Mouse (Mus musculus) midbrain, postnatal 0 days (tissue): ENCODE measurements around the gene Mtmr3. TPM values are rescaled to one million over a fixed set of nuclear protein-coding genes. Genes with fewer than 3 reads are reported as not detected.

Experiments
- ATAC-seq: fragments of 200-750 bp; cut with Nextera tagmentation; 2 replicates; pipeline ENCODE4 v1.8.0; 2017; ENCODE audit warnings: moderate number of reproducible peaks, mild to moderate bottlenecking, moderate TSS enrichment, moderate library complexity; ENCODE audit not compliant: low FRiP score
- DNase-seq: peaks from one replicate; pipeline ENCODE4 v3.0.0-alpha.2; 2015; ENCODE audit warnings: low spot score
- H3K27ac ChIP-seq: fragments of 300-500 bp; sonication (generic); 2 replicates; pipeline ENCODE4 v1.5.1; 2014; ENCODE audit warnings: low read depth, mild to moderate bottlenecking, low read length, mixed read lengths
- H3K27me3 ChIP-seq: fragments of 300-500 bp; sonication (generic); 2 replicates; pipeline ENCODE4 v1.6.1; 2014; ENCODE audit warnings: low read length, control low read depth, mixed read lengths; ENCODE audit not compliant: insufficient read depth
- H3K36me3 ChIP-seq: fragments of 300-500 bp; sonication (generic); 2 replicates; pipeline ENCODE4 v1.6.1; 2014; ENCODE audit warnings: low read length, control low read depth, mixed read lengths; ENCODE audit not compliant: insufficient read depth
- H3K4me1 ChIP-seq: fragments of 300-500 bp; sonication (generic); 2 replicates; pipeline ENCODE4 v1.6.1; 2014; ENCODE audit warnings: mild to moderate bottlenecking, control low read depth, antibody characterized with exemption, low read length, mixed read lengths; ENCODE audit not compliant: insufficient read depth
- H3K4me2 ChIP-seq: fragments of 300-500 bp; sonication (generic); 2 replicates; pipeline ENCODE4 v1.6.1; 2014; ENCODE audit warnings: low read depth, mild to moderate bottlenecking, low read length, mixed read lengths; ENCODE audit not compliant: poor library complexity, severe bottlenecking
- H3K4me3 ChIP-seq: fragments of 300-500 bp; sonication (generic); 2 replicates; pipeline ENCODE4 v1.5.1; 2014; ENCODE audit warnings: low read depth, mild to moderate bottlenecking, low read length, moderate library complexity
- H3K9ac ChIP-seq: fragments of 300-500 bp; sonication (generic); replicated peaks from 2 replicates; pipeline ENCODE4 v1.6.1; 2014; ENCODE audit warnings: mild to moderate bottlenecking, low read length, moderate library complexity, mixed read lengths; ENCODE audit not compliant: poor library complexity, severe bottlenecking
- H3K9me3 ChIP-seq: fragments of 300-500 bp; sonication (generic); 2 replicates; pipeline ENCODE4 v1.6.1; 2016; ENCODE audit warnings: low read length, control low read depth
- CTCF ChIP-seq: IDR thresholded peaks from 2 replicates; pipeline ENCODE4 v1.5.1; 2016; ENCODE audit warnings: antibody characterized with exemption, mild to moderate bottlenecking
- WGBS: fragments of 180-500 bp; shearing (Covaris S2); extraction: QIAGEN DNeasy Blood & Tissue Kit; methylation state at CpG from one replicate; pipeline ENCODE4 v1.1.7; 2014; 5-methylcytosine and 5-hydroxymethylcytosine counted together
- polyA plus RNA-seq: library from polyadenylated mRNA; unstranded; fragments of >200 nt; fragmentation: Nextera tagmentation; extraction: Ambion mirVana; gene quantifications from 2 replicates; pipeline ENCODE4 v1.2.1, GENCODE M21; 2015
- total RNA-seq: library from RNA; depleted of rRNA; stranded (reverse); fragments of >200 nt; gene quantifications from 2 replicates; pipeline ENCODE4 v1.2.3, GENCODE M21; 2014

Gene Mtmr3
- total and polyA plus RNA-seq, 2 experiments from 2014 or later = 28.5 to 93.5 TPM

- Histone ChIP-seq H3K4me2 (no peak overlapping the region), H3K4me3 (no peak overlapping the region), H3K36me3 (no peaks in the 10 kb centered on the region), H3K9me3 (no peaks in the 10 kb centered on the region), H3K4me1 (0 out of 2 replicates have a peak, but pooled peaks cover 3% of the 10 kb centered on the region), H3K27ac (no peak overlapping the region), H3K27me3 (no peaks in the 10 kb centered on the region), H3K9ac (no peak overlapping the region)
- ATAC-seq (peak; percentile 34; the same call in 1 of the 2 replicates), DNase-seq (no peak)
- TF ChIP-seq CTCF = no peak
- WGBS = 45% methylated on average over 5 of the region's 5 CpGs
Measured at GRCm38 (mm10) chr11:4622997-4623396, 28.3 kb upstream of the Mtmr3 start.

GRCm38 (mm10) chr11:4622442-4622986 is 27.9 kb upstream of the Mtmr3 start:
- DNase-seq (no peak), ATAC-seq (no peak)
- WGBS = 74% methylated on average over 7 of the region's 7 CpGs
- Histone ChIP-seq H3K9ac (no peak overlapping the region), H3K27ac (no peak overlapping the region), H3K27me3 (no peaks in the 10 kb centered on the region), H3K4me2 (no peak overlapping the region), H3K9me3 (no peaks in the 10 kb centered on the region), H3K36me3 (no peaks in the 10 kb centered on the region), H3K4me1 (0 out of 2 replicates have a peak, but pooled peaks cover 3% of the 10 kb centered on the region), H3K4me3 (no peak overlapping the region)
- no peak for TF ChIP-seq CTCF

GRCm38 (mm10) chr11:4621866-4622265 is 27.2 kb upstream of the Mtmr3 start:
- DNase-seq (no peak), ATAC-seq (no peak)
- Histone ChIP-seq H3K9ac (no peak overlapping the region), H3K27me3 (no peaks in the 10 kb centered on the region), H3K4me1 (0 out of 2 replicates have a peak, but pooled peaks cover 3% of the 10 kb centered on the region), H3K9me3 (no peaks in the 10 kb centered on the region), H3K36me3 (no peaks in the 10 kb centered on the region), H3K4me3 (no peak overlapping the region), H3K4me2 (no peak overlapping the region), H3K27ac (no peak overlapping the region)
- 79% methylated on average over 4 of the region's 4 CpGs for WGBS
- TF ChIP-seq CTCF = no peak

- H3K27me3 ChIP-seq = no peaks in the 10 kb centered on the region
- H3K9me3 ChIP-seq = no peaks in the 10 kb centered on the region
- H3K4me3 ChIP-seq = no peak overlapping the region
- H3K36me3 ChIP-seq = no peaks in the 10 kb centered on the region
- no peak overlapping the region for H3K9ac ChIP-seq
- no peak overlapping the region for H3K27ac ChIP-seq
- no peak for ATAC-seq
- no peak for TF ChIP-seq CTCF
- H3K4me1 ChIP-seq = no peaks in the 10 kb centered on the region
- no peak for DNase-seq
- H3K4me2 ChIP-seq = no peak overlapping the region
- 57% methylated on average over 13 of the region's 13 CpGs for WGBS
Measured at GRCm38 (mm10) chr11:4620501-4621108, 25.9 kb upstream of the Mtmr3 start.

GRCm38 (mm10) chr11:4620017-4620485 is 25.4 kb upstream of the Mtmr3 start, which contains the start of gene Gm11032:
Gene Gm11032 (plus strand): TSS chr11:4620067.
- H3K4me3 ChIP-seq = no peak within 1 kb of the TSS
- no peaks in the 10 kb centered on the region for H3K27me3 ChIP-seq
- no peaks in the 10 kb centered on the region for H3K9me3 ChIP-seq
- WGBS = 81% methylated on average over 16 of the region's 16 CpGs
- H3K36me3 ChIP-seq = no peaks in the 10 kb centered on the region
- H3K4me1 ChIP-seq = no peaks in the 10 kb centered on the region
- no peak for ATAC-seq
- H3K4me2 ChIP-seq = no peak within 1 kb of the TSS
- H3K27ac ChIP-seq = no peak within 1 kb of the TSS
- TF ChIP-seq CTCF = no peak
- DNase-seq = no peak
- no peak within 1 kb of the TSS for H3K9ac ChIP-seq

GRCm38 (mm10) chr11:4611904-4612303 is 17.2 kb upstream of the Mtmr3 start:
- Histone ChIP-seq H3K9ac (no peak overlapping the region), H3K27me3 (no peaks in the 10 kb centered on the region), H3K36me3 (no peaks in the 10 kb centered on the region), H3K4me1 (no peaks in the 10 kb centered on the region), H3K4me2 (no peak overlapping the region), H3K27ac (no peak overlapping the region), H3K9me3 (no peaks in the 10 kb centered on the region), H3K4me3 (no peak overlapping the region)
- TF ChIP-seq CTCF = no peak
- ATAC-seq (no peak), DNase-seq (no peak)
- 65% methylated on average over 2 of the region's 2 CpGs for WGBS
